Mouse (Mus musculus) olfactory bulb, adult 2 months (tissue): ENCODE results near the gene Clint1. TPM values are rescaled to one million over a fixed set of nuclear protein-coding genes. Genes with fewer than 3 reads are reported as not detected.

ENCODE experiments used
- H3K27ac ChIP-seq: fragments of 200-500 bp; 2 replicates; pipeline ENCODE4 v1.5.1; 2012; ENCODE audit warnings: low read depth, low read length; ENCODE audit not compliant: insufficient read depth
- H3K4me1 ChIP-seq: fragments of 200-500 bp; 2 replicates; pipeline ENCODE4 v1.6.1; 2012; ENCODE audit warnings: low read length; ENCODE audit not compliant: control insufficient read depth, insufficient read depth
- H3K4me3 ChIP-seq: fragments of 200-500 bp; 2 replicates; pipeline ENCODE4 v1.5.1; 2012; ENCODE audit warnings: mild to moderate bottlenecking, low read depth, low read length, moderate library complexity; ENCODE audit not compliant: insufficient read depth
- CTCF ChIP-seq: fragments of 200-500 bp; IDR thresholded peaks from 2 replicates; pipeline ENCODE4 v1.5.1; 2012; ENCODE audit warnings: low read depth, mild to moderate bottlenecking, low read length, moderate library complexity; ENCODE audit not compliant: insufficient read depth
- POLR2A ChIP-seq: fragments of 200-500 bp; IDR thresholded peaks from 2 replicates; pipeline ENCODE4 v1.6.1; 2012; ENCODE audit warnings: mild to moderate bottlenecking, low read depth, low read length, moderate library complexity; ENCODE audit not compliant: insufficient read depth
- WGBS: fragments of 180-500 bp; shearing (Covaris S2); methylation state at CpG from one replicate; pipeline ENCODE4 v1.1.7; 2018; 5-methylcytosine and 5-hydroxymethylcytosine counted together
- polyA plus RNA-seq: library from polyadenylated mRNA; stranded (reverse); fragments of >200 nt; gene quantifications from 2 replicates; pipeline ENCODE4 v1.2.4, GENCODE M21; 2012; ENCODE audit warnings: low replicate concordance; ENCODE audit not compliant: missing spikeins, insufficient read depth, insufficient read length

Clint1 gene
- polyA plus RNA-seq, 1 experiment: not detected

- H3K27ac ChIP-seq: no peak overlapping the region
- 89% methylated on average over 5 of the region's 5 CpGs for WGBS
- H3K4me1 ChIP-seq: no peaks in the 10 kb centered on the region
- H3K4me3 ChIP-seq: no peak overlapping the region
- TF ChIP-seq CTCF (no peak), POLR2A (no peak)
Observed at GRCm38 (mm10) chr11:45837257-45837817, 14.5 kb upstream of the Clint1 start.

DNA sequence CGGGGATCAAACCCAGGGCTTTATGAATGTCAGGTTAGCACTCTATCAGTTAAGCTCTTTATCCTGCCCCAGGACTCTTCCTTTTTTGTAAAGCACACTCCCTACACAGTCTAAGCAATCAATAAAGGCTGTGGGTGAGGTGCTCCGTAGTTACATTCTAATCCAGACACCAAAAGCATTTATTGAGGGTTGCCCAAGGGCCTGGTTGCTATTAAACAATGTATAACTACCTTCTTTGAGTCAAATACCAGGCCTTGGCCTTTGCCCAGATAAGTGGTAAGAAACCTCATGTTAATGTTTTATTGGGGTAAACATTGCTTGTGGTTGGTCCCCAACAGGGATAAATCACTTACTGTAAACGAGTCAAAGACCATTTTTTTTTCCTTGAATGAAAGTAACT, 13.4 kb upstream of the Clint1 start:
- Histone ChIP-seq H3K4me1 (no peaks in the 10 kb centered on the region), H3K27ac (no peak overlapping the region), H3K4me3 (no peak overlapping the region)
- TF ChIP-seq POLR2A (no peak), CTCF (no peak)
- WGBS: 78% methylated on average over 3 of the region's 3 CpGs

- Histone ChIP-seq H3K4me1 (no peaks in the 10 kb centered on the region), H3K27ac (no peak overlapping the region), H3K4me3 (no peak overlapping the region)
- 93% methylated on average over 3 of the region's 3 CpGs for WGBS
- no peak for TF ChIP-seq CTCF
- TF ChIP-seq POLR2A: no peak
Observed at GRCm38 (mm10) chr11:45840332-45840731, 11.5 kb upstream of the Clint1 start.

- no peak overlapping the region for H3K27ac ChIP-seq
- WGBS: 51% methylated on average over 3 of the region's 3 CpGs
- TF ChIP-seq CTCF (no peak), POLR2A (no peak)
- H3K4me3 ChIP-seq: no peak overlapping the region
- H3K4me1 ChIP-seq: no peaks in the 10 kb centered on the region
Observed at GRCm38 (mm10) chr11:45846008-45846407, 5.8 kb upstream of the Clint1 start.

DNA sequence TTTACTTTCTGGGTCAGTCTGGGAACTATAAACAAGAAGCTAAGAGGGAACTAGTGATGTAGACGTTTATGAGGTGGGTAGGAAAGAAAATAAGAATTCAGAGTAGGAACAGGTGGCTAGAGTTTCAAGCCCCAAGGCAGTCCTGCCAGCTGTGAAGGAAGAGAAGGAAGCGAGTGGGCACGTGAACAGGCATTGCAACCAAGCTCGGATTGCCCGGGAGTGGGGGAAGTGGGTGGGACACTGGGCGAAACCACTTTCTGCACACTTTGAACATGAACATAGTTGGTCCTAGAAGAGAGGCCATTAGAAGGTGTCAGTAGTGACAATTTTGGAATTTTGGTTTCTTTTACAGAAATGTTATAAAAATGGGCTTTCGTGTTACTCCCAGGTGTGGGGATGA, 4.3 kb upstream of the Clint1 start:
- H3K27ac ChIP-seq: no peak overlapping the region
- no peak overlapping the region for H3K4me3 ChIP-seq
- WGBS: 77% methylated on average over 7 of the region's 7 CpGs
- TF ChIP-seq CTCF (no peak), POLR2A (no peak)
- no peaks in the 10 kb centered on the region for H3K4me1 ChIP-seq

- no peaks in the 10 kb centered on the region for H3K4me1 ChIP-seq
- H3K4me3 ChIP-seq: no peak overlapping the region
- 86% methylated on average over 12 of the region's 12 CpGs for WGBS
- H3K27ac ChIP-seq: no peak overlapping the region
- TF ChIP-seq POLR2A: no peak
- no peak for TF ChIP-seq CTCF
Observed at GRCm38 (mm10) chr11:45848253-45848652, 3.6 kb upstream of the Clint1 start.

DNA sequence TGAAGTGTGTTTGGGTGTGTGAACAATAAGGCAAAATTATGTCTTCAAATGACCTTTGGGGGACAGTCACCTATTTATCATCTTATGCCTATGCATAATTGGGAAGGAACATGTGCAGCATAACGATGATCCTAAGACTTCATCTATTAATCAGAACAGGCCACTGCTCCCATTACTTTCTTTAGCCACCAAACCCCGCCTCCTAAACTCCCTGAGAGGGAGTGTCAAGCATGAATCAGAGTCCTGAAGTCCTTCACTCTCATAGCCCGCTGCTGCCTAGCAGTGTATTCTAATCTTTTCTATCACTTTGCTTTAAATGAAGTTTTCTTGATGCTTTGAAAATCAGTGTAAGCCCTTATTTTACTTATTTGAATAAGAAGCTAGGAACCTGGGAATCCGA, 2.6 kb upstream of the Clint1 start:
- TF ChIP-seq POLR2A: no peak
- no peak for TF ChIP-seq CTCF
- Histone ChIP-seq H3K4me1 (no peaks in the 10 kb centered on the region), H3K27ac (no peak overlapping the region), H3K4me3 (no peak overlapping the region)
- 81% methylated on average over 4 of the region's 4 CpGs for WGBS

DNA sequence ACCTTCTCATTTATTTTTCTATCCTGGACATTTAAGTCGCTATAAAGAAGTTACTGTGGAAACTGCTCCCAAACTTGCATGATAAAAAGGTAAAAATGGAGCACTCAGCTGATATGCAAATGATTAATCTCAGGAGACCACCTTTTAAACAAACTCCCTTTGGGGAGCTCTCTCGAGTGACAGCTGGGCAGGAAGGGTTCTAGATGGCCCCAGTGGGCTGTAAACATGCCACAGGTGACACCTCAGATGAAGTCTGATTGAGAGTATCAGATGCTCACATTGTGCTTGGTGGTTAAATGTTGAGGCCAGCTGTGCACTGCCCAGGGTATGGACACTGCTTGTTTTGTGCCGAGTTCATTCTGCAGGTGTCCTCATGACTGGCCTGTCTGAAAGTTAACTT, 2.0 kb upstream of the Clint1 start:
- WGBS: 75% methylated on average over 3 of the region's 3 CpGs
- TF ChIP-seq CTCF (no peak), POLR2A (no peak)
- peaks cover 3% of the 10 kb centered on the region; the same call in 1 of the 2 replicates for H3K4me1 ChIP-seq
- no peak overlapping the region for H3K27ac ChIP-seq
- H3K4me3 ChIP-seq: no peak overlapping the region

DNA sequence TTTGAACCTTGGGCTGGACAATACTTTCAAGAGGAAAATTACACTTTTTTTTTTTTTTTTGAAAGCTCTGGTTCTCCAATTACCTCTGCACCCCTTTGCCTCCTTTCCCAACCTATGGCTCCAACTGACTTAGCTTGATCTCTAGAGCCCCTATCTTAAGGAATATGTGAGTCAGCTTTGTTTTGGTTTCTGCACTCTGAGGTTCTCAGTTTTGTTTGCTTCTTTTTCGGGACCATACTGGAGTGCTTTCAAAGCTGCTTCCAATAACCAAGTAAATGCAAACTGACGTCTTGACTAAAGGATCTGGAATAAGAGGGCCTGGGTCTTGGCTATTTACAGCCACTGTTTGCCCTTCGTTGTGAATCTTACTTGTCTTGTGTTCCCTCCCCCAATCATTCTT, 1.5 kb upstream of the Clint1 start:
- WGBS: 44% methylated on average over 3 of the region's 3 CpGs

More for the DNA sequence above, 1.5 kb upstream of the Clint1 start:
- no peak overlapping the region for H3K4me3 ChIP-seq
- no peak for TF ChIP-seq CTCF
- TF ChIP-seq POLR2A: no peak
- H3K4me1 ChIP-seq: peaks cover 4% of the 10 kb centered on the region; the same call in 1 of the 2 replicates
- H3K27ac ChIP-seq: no peak overlapping the region
